Mouse (Mus musculus) heart, embryonic 13.5 days (tissue): ENCODE results near the gene Cdc40. TPM values are rescaled to one million over a fixed set of nuclear protein-coding genes. Genes with fewer than 3 reads are reported as not detected.
A peak's percentile ranks its signal among the peaks of the same experiment; 100 is the strongest.

Source experiments
- ATAC-seq: fragments of 200-750 bp; cut with Nextera tagmentation; 2 replicates; pipeline ENCODE4 v1.8.0; 2017; ENCODE audit warnings: moderate TSS enrichment; ENCODE audit not compliant: insufficient number of reproducible peaks, low FRiP score, low TSS enrichment; ENCODE audit errors: extremely low read depth
- H3K27ac ChIP-seq: fragments of 300-500 bp; sonication (generic); replicated peaks from 2 replicates; pipeline ENCODE4 v1.5.1; 2015; ENCODE audit warnings: moderate library complexity, mild to moderate bottlenecking, inconsistent platforms
- H3K27me3 ChIP-seq: fragments of 300-500 bp; sonication (generic); replicated peaks from 2 replicates; pipeline ENCODE4 v1.6.1; 2015; ENCODE audit warnings: mild to moderate bottlenecking, inconsistent platforms
- H3K36me3 ChIP-seq: fragments of 300-500 bp; sonication (generic); 2 replicates; pipeline ENCODE4 v1.6.1; 2015; ENCODE audit warnings: mild to moderate bottlenecking, inconsistent platforms
- H3K4me1 ChIP-seq: fragments of 300-500 bp; sonication (generic); 2 replicates; pipeline ENCODE4 v1.6.1; 2015; ENCODE audit warnings: inconsistent platforms
- H3K4me2 ChIP-seq: fragments of 300-500 bp; sonication (generic); 2 replicates; pipeline ENCODE4 v1.6.1; 2015; ENCODE audit warnings: inconsistent platforms, mild to moderate bottlenecking, moderate library complexity
- H3K4me3 ChIP-seq: fragments of 300-500 bp; sonication (generic); 2 replicates; pipeline ENCODE4 v1.5.1; 2015; ENCODE audit warnings: moderate library complexity, mild to moderate bottlenecking, inconsistent platforms
- H3K9ac ChIP-seq: fragments of 300-500 bp; sonication (generic); 2 replicates; pipeline ENCODE4 v1.6.1; 2015; ENCODE audit warnings: inconsistent platforms, mild to moderate bottlenecking, moderate library complexity
- H3K9me3 ChIP-seq: fragments of 300-500 bp; sonication (generic); 2 replicates; pipeline ENCODE4 v1.6.1; 2016; ENCODE audit warnings: inconsistent platforms
- WGBS: fragments of 180-500 bp; shearing (Covaris S2); methylation state at CpG from one replicate; pipeline ENCODE4 v1.1.7; 2015; ENCODE audit warnings: mixed read lengths; 5-methylcytosine and 5-hydroxymethylcytosine counted together
- polyA plus RNA-seq: library from polyadenylated mRNA; unstranded; fragments of >200 nt; fragmentation: Nextera tagmentation; extraction: Ambion mirVana; gene quantifications from 2 replicates; pipeline ENCODE4 v1.2.1, GENCODE M21; 2015

Cdc40 gene
- polyA plus RNA-seq, 1 experiment from 2014 or later = 19.9 TPM

DNA sequence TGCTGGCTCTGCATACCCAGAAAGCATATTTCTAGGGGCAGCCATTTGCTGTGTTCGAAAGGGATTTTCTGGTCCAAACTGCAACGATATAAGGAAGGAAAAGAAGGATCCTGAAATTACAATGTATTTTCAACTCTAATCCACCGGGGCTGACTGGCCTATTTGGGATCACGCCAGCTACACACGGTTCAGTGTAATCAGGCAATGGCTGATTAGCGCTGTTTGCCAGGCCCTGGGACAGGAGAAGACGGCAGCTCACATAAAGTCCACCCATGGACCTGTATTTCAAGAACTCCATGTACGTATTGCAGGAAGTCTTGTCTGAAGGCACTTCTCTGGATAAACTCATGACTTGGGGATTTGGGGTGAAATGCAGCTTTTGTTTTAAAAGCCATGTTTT, 25.5 kb downstream of the Cdc40 start:
- peaks cover 14% of the 10 kb centered on the region for H3K36me3 ChIP-seq
- peaks cover 14% of the 10 kb centered on the region for H3K4me1 ChIP-seq
- H3K9ac ChIP-seq = no peak overlapping the region
- no peak overlapping the region; the same call in 1 of the 2 replicates for H3K27ac ChIP-seq
- no peaks in the 10 kb centered on the region for H3K9me3 ChIP-seq
- no peak overlapping the region for H3K4me2 ChIP-seq
- WGBS = 58% methylated on average over 8 of the region's 8 CpGs
- H3K4me3 ChIP-seq = no peak overlapping the region
- no peak for ATAC-seq
- no peaks in the 10 kb centered on the region for H3K27me3 ChIP-seq

- H3K36me3 ChIP-seq = peaks cover 11% of the 10 kb centered on the region; the same call in 1 of the 2 replicates
- WGBS = 72% methylated on average over 7 of the region's 7 CpGs
- ATAC-seq = no peak
- no peaks in the 10 kb centered on the region for H3K9me3 ChIP-seq
- H3K9ac ChIP-seq = no peak overlapping the region
- H3K27me3 ChIP-seq = no peaks in the 10 kb centered on the region
- no peak overlapping the region for H3K4me3 ChIP-seq
- H3K4me1 ChIP-seq = peaks cover 9% of the 10 kb centered on the region
- H3K27ac ChIP-seq = no peak overlapping the region
- H3K4me2 ChIP-seq = no peak overlapping the region
These were observed 26.4 kb downstream of the Cdc40 start for GRCm38 (mm10) chr10:40856703-40857102.

GRCm38 (mm10) chr10:40855616-40856015, 27.5 kb downstream of the Cdc40 start:
- Histone ChIP-seq H3K9me3 (no peaks in the 10 kb centered on the region), H3K27ac (no peak overlapping the region), H3K36me3 (peaks cover 17% of the 10 kb centered on the region; the same call in 1 of the 2 replicates), H3K4me1 (peaks cover 9% of the 10 kb centered on the region), H3K4me3 (no peak overlapping the region), H3K9ac (no peak overlapping the region), H3K4me2 (no peak overlapping the region), H3K27me3 (no peaks in the 10 kb centered on the region)
- WGBS = 51% methylated on average over 2 of the region's 2 CpGs
- no peak for ATAC-seq

GRCm38 (mm10) chr10:40851138-40851537, 32.0 kb downstream of the Cdc40 start:
- no peak for ATAC-seq
- Histone ChIP-seq H3K9me3 (no peaks in the 10 kb centered on the region), H3K27ac (no peak overlapping the region), H3K9ac (no peak overlapping the region), H3K4me1 (no peaks in the 10 kb centered on the region), H3K4me3 (no peak overlapping the region), H3K4me2 (no peak overlapping the region), H3K36me3 (peaks cover 49% of the 10 kb centered on the region), H3K27me3 (no peaks in the 10 kb centered on the region)

- Histone ChIP-seq H3K27me3 (no peaks in the 10 kb centered on the region), H3K36me3 (peaks cover 51% of the 10 kb centered on the region), H3K4me2 (no peak overlapping the region), H3K4me1 (peaks cover 1% of the 10 kb centered on the region), H3K9me3 (no peaks in the 10 kb centered on the region), H3K27ac (no peak overlapping the region), H3K9ac (no peak overlapping the region), H3K4me3 (no peak overlapping the region)
- no peak for ATAC-seq
- 86% methylated on average over 2 of the region's 2 CpGs for whole genome bisulfite sequencing
These were observed 32.5 kb downstream of the Cdc40 start for GRCm38 (mm10) chr10:40850644-40851043.

DNA sequence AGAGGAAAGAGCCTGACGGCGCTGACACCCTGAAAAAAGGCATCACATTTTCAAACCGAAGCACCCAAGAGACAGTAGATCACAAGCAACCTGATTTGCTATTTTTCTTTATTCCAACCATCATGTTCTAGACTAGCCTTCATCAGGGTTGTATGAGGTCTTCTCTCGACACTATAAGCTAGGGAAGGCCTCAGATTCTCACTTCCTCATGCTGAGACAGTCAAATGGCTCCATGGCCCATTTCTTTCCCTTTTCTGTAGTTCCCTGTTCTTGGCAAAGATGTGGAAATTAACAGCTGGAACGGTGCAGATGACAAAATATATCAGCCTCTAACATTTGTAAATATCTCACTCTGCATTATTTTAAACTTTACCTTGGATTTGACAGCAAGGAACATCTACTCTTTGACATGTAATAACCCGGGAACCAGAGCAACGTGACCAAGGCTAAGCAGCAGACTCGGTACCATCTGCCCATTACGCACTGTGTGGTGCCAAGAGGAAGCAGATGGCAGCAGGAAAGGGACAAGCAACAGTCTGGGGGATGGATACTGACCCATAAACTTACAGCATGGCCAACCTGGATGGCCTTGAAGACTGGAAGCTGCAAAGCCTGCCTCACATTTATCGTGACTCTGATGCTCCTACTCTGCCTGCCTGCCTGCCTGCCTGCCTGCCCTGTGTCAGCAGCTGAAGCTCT, 35.8 kb downstream of the Cdc40 start:
- no peak overlapping the region for H3K4me3 ChIP-seq
- 85% methylated on average over 10 of the region's 10 CpGs for WGBS
- H3K4me1 ChIP-seq = peaks cover 18% of the 10 kb centered on the region
- H3K9me3 ChIP-seq = no peaks in the 10 kb centered on the region
- H3K4me2 ChIP-seq = no peak overlapping the region
- H3K9ac ChIP-seq = no peak overlapping the region
- no peak for ATAC-seq
- H3K36me3 ChIP-seq = peaks cover 77% of the 10 kb centered on the region
- no peak overlapping the region for H3K27ac ChIP-seq
- no peaks in the 10 kb centered on the region for H3K27me3 ChIP-seq

GRCm38 (mm10) chr10:40845626-40846025, 37.5 kb downstream of the Cdc40 start:
- Histone ChIP-seq H3K36me3 (peaks cover 87% of the 10 kb centered on the region), H3K9me3 (no peaks in the 10 kb centered on the region), H3K9ac (no peak overlapping the region), H3K27ac (no peak overlapping the region), H3K4me2 (no peak overlapping the region), H3K4me1 (peaks cover 18% of the 10 kb centered on the region), H3K4me3 (no peak overlapping the region), H3K27me3 (no peaks in the 10 kb centered on the region)
- WGBS = 65% methylated on average over 6 of the region's 6 CpGs
- no peak for ATAC-seq

GRCm38 (mm10) chr10:40844546-40844945, 38.6 kb downstream of the Cdc40 start:
- Histone ChIP-seq H3K27me3 (no peaks in the 10 kb centered on the region), H3K9me3 (no peaks in the 10 kb centered on the region), H3K9ac (peak overlapping the region; percentile 61; the same call in 1 of the 2 replicates), H3K4me2 (peak overlapping the region; percentile 57), H3K4me3 (peak overlapping the region; percentile 20; the same call in 1 of the 2 replicates), H3K4me1 (peaks cover 18% of the 10 kb centered on the region), H3K27ac (peak overlapping the region; percentile 73), H3K36me3 (peaks cover 87% of the 10 kb centered on the region)
- ATAC-seq = no peak
- WGBS = 38% methylated on average over 10 of the region's 10 CpGs

DNA sequence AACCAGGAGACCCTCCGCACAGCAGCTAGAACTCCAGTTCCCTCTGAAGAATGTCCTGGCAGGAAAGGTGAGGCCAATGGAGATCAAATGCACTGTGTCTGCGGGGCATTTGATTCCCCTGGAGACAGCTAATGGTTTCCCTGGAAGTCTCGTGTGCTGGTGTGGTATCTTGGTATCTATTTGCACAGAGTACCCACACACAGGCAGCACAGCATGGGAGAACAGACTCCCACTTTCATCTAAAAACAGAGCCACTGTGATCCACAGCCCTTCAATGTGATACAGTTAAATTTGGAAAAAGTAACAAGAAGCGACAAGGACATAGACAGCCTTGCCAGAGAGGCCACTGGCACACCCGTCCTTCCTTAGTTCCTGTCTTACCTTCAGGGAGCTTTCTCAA, 39.3 kb downstream of the Cdc40 start:
- H3K36me3 ChIP-seq = peaks cover 85% of the 10 kb centered on the region
- peak overlapping the region; percentile 69 for H3K9ac ChIP-seq
- WGBS = 63% methylated on average over 5 of the region's 5 CpGs
- no peak for ATAC-seq
- H3K27ac ChIP-seq = peak overlapping the region; percentile 73
- no peak overlapping the region for H3K4me3 ChIP-seq
- peaks cover 18% of the 10 kb centered on the region for H3K4me1 ChIP-seq
- no peaks in the 10 kb centered on the region for H3K9me3 ChIP-seq
- H3K4me2 ChIP-seq = peak overlapping the region; percentile 57
- H3K27me3 ChIP-seq = no peaks in the 10 kb centered on the region

DNA sequence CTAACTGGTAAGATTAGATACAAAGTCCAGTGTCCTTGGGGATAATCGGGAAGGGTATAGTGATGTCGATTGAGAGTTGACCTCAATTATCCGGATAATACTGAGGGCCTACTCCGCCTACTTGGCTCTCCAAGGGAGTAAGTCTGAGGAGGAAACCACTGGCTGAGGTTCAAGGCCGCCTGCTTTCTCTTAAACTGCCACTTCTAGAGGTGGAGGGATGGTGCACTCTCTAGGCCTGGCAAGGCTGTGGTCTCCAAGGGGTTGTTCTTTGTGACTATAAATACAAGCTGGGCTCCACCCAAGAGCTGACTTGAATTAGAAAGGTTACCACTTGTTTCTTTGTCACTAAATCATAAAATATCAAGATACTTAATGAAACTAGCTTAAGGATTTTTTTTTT, 43.0 kb downstream of the Cdc40 start:
- Histone ChIP-seq H3K27ac (no peak overlapping the region), H3K4me2 (no peak overlapping the region), H3K27me3 (no peaks in the 10 kb centered on the region), H3K4me3 (no peak overlapping the region), H3K9me3 (no peaks in the 10 kb centered on the region), H3K9ac (no peak overlapping the region), H3K4me1 (peaks cover 14% of the 10 kb centered on the region), H3K36me3 (peaks cover 80% of the 10 kb centered on the region)
- WGBS = 84% methylated on average over 5 of the region's 5 CpGs
- no peak for ATAC-seq

- peaks cover 66% of the 10 kb centered on the region for H3K36me3 ChIP-seq
- no peaks in the 10 kb centered on the region for H3K4me1 ChIP-seq
- ATAC-seq = no peak
- H3K4me3 ChIP-seq = no peak overlapping the region
- H3K9ac ChIP-seq = no peak overlapping the region
- H3K9me3 ChIP-seq = no peaks in the 10 kb centered on the region
- no peak overlapping the region for H3K27ac ChIP-seq
- H3K27me3 ChIP-seq = no peaks in the 10 kb centered on the region
- no peak overlapping the region for H3K4me2 ChIP-seq
- WGBS = 85% methylated on average over 6 of the region's 7 CpGs
These were observed 51.8 kb downstream of the Cdc40 start for GRCm38 (mm10) chr10:40831267-40831666.

DNA sequence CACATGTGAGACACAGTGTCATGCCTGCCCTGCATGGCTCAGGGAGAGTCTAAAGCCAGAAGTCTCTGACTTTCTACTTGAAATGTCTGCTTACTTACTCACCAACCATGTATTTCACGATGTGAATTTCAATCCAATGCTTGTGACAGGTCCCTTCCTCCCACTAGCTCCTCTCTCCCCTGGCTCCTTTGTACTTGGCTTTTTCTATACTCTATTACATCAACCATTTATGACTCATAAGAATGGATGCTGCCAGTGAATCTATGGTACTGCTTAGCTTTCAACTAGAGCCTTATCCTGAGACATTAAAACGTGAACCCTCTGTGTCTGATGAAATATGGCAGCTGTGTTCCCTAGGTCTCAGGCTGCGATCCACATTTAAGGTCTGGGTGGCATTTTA, 52.8 kb downstream of the Cdc40 start:
- Histone ChIP-seq H3K4me2 (no peak overlapping the region), H3K9me3 (no peaks in the 10 kb centered on the region), H3K36me3 (peaks cover 58% of the 10 kb centered on the region), H3K27me3 (no peaks in the 10 kb centered on the region), H3K9ac (no peak overlapping the region), H3K27ac (no peak overlapping the region), H3K4me1 (no peaks in the 10 kb centered on the region), H3K4me3 (no peak overlapping the region)
- WGBS = 82% methylated on average over 3 of the region's 3 CpGs
- no peak for ATAC-seq
